Mouse (Mus musculus) MEL (cell line): ENCODE results near the gene Tatdn2. TPM values are rescaled to one million over a fixed set of nuclear protein-coding genes. Genes with fewer than 3 reads are reported as not detected.

Experiments
- DNase-seq: peaks from one replicate; pipeline ENCODE4 v3.0.0; 2011; ENCODE audit warnings: low read depth, low spot score
- H3K27ac ChIP-seq: 2 replicates; pipeline ENCODE4 v1.5.1; 2012; ENCODE audit warnings: low read depth, mild to moderate bottlenecking, control low read depth, low read length, moderate library complexity; ENCODE audit not compliant: control insufficient read depth
- H3K27me3 ChIP-seq, 2 experiments: fragments of 150-350 bp in 1 of 2; sonication (generic) in 1 of 2; 2 replicates each; pipeline ENCODE4 v1.6.1; 2012; ENCODE audit warnings: low read length in 2 of 2, mild to moderate bottlenecking in 2 of 2, improper control_type of control experiment in 1 of 2, moderate library complexity in 1 of 2; ENCODE audit not compliant: insufficient read depth in 2 of 2, control insufficient read depth in 1 of 2
- H3K36me3 ChIP-seq, 2 experiments: 2 replicates each; pipeline ENCODE4 v1.6.1; 2012 to 2014; ENCODE audit warnings: low read length in 2 of 2, improper control_type of control experiment in 1 of 2, inconsistent platforms in 1 of 2, mild to moderate bottlenecking in 1 of 2; ENCODE audit not compliant: insufficient read depth in 2 of 2, control insufficient read depth in 1 of 2
- H3K4me1 ChIP-seq, 2 experiments: fragments of 150-350 bp in 1 of 2; sonication (generic) in 1 of 2; 2 replicates each; pipeline ENCODE4 v1.6.1; 2012; ENCODE audit warnings: low read length in 2 of 2, improper control_type of control experiment in 1 of 2, mild to moderate bottlenecking in 1 of 2; ENCODE audit not compliant: insufficient read depth in 2 of 2, control insufficient read depth in 1 of 2
- H3K4me3 ChIP-seq, 2 experiments: fragments of 150-350 bp in 1 of 2; sonication (generic) in 1 of 2; 2 replicates each; pipeline ENCODE4 v1.5.1; 2012; ENCODE audit warnings: low read depth in 2 of 2, low read length in 2 of 2, mild to moderate bottlenecking in 2 of 2, moderate library complexity in 2 of 2, control low read depth in 1 of 2, improper control_type of control experiment in 1 of 2; ENCODE audit not compliant: control insufficient read depth in 1 of 2, insufficient read depth in 1 of 2
- H3K79me2 ChIP-seq: 2 replicates; pipeline ENCODE4 v1.6.1; 2012; ENCODE audit warnings: mild to moderate bottlenecking, low read length, moderate library complexity; ENCODE audit not compliant: control insufficient read depth, poor library complexity, insufficient read depth
- H3K9ac ChIP-seq: 2 replicates; pipeline ENCODE4 v1.6.1; 2012; ENCODE audit warnings: low read depth, mild to moderate bottlenecking, control low read depth, low read length, moderate library complexity; ENCODE audit not compliant: control insufficient read depth, poor library complexity, severe bottlenecking
- H3K9me3 ChIP-seq: fragments of 150-350 bp; sonication (generic); replicated peaks from 2 replicates; pipeline ENCODE4 v1.6.1; 2012; ENCODE audit warnings: mild to moderate bottlenecking, low read length, improper control_type of control experiment, moderate library complexity; ENCODE audit not compliant: insufficient read depth
- CHD1 ChIP-seq: IDR thresholded peaks from 2 replicates; pipeline ENCODE4 v1.6.1; 2012; ENCODE audit warnings: low read depth, mild to moderate bottlenecking, inconsistent platforms, low read length, improper control_type of control experiment
- CHD2 ChIP-seq: IDR thresholded peaks from 2 replicates; pipeline ENCODE4 v1.6.1; 2011; ENCODE audit warnings: low read length, improper control_type of control experiment
- EP300 ChIP-seq, 2 experiments: IDR thresholded peaks; 2 replicates each; pipeline ENCODE4 v1.6.1; 2011; ENCODE audit warnings: improper control_type of control experiment in 2 of 2, low read length in 2 of 2, low read depth in 1 of 2, mild to moderate bottlenecking in 1 of 2
- ETS1 ChIP-seq: IDR thresholded peaks from 2 replicates; pipeline ENCODE4 v1.6.1; 2012; ENCODE audit warnings: low read depth, mild to moderate bottlenecking, inconsistent platforms, low read length, improper control_type of control experiment, moderate library complexity
- GATA1 ChIP-seq: IDR thresholded peaks from 2 replicates; pipeline ENCODE4 v1.6.1; 2011; ENCODE audit warnings: low read depth, low read length, improper control_type of control experiment
- HCFC1 ChIP-seq: IDR thresholded peaks from 2 replicates; pipeline ENCODE4 v1.6.1; 2012; ENCODE audit warnings: low read depth, mild to moderate bottlenecking, inconsistent platforms, low read length, improper control_type of control experiment, moderate library complexity
- MAX ChIP-seq: IDR thresholded peaks from 2 replicates; pipeline ENCODE4 v1.6.1; 2011; ENCODE audit warnings: low read length, improper control_type of control experiment
- MXI1 ChIP-seq: IDR thresholded peaks from 2 replicates; pipeline ENCODE4 v1.6.1; 2011; ENCODE audit warnings: mild to moderate bottlenecking, low read depth, low read length, improper control_type of control experiment
- MYB ChIP-seq: IDR thresholded peaks from 2 replicates; pipeline ENCODE4 v1.6.1; 2011; ENCODE audit warnings: mild to moderate bottlenecking, low read depth, low read length, improper control_type of control experiment
- MYC ChIP-seq: IDR thresholded peaks from 2 replicates; pipeline ENCODE4 v1.6.1; 2011; ENCODE audit warnings: low read depth, mild to moderate bottlenecking, low read length, improper control_type of control experiment, moderate library complexity
- POLR2AphosphoS5 ChIP-seq: IDR thresholded peaks from 2 replicates; pipeline ENCODE4 v1.6.1; 2012; ENCODE audit warnings: low read depth, borderline replicate concordance, mild to moderate bottlenecking, inconsistent platforms, low read length, moderate library complexity, mixed read lengths
- RAD21 ChIP-seq: IDR thresholded peaks from 2 replicates; pipeline ENCODE4 v1.6.1; 2011; ENCODE audit warnings: mild to moderate bottlenecking, low read depth, low read length, improper control_type of control experiment
- RCOR1 ChIP-seq: IDR thresholded peaks from 2 replicates; pipeline ENCODE4 v1.6.1; 2012; ENCODE audit warnings: low read depth, mild to moderate bottlenecking, inconsistent platforms, low read length, improper control_type of control experiment
- SIN3A ChIP-seq: IDR thresholded peaks from 2 replicates; pipeline ENCODE4 v1.6.1; 2012; ENCODE audit warnings: low read length, improper control_type of control experiment, inconsistent platforms
- TAL1 ChIP-seq: IDR thresholded peaks from 2 replicates; pipeline ENCODE4 v1.6.1; 2012; ENCODE audit warnings: mild to moderate bottlenecking, inconsistent platforms, low read length, moderate library complexity, mixed read lengths
- USF2 ChIP-seq, 2 experiments: IDR thresholded peaks; 2 replicates each; pipeline ENCODE4 v1.6.1; 2011 to 2012; ENCODE audit warnings: improper control_type of control experiment in 2 of 2, low read length in 2 of 2, borderline replicate concordance in 1 of 2, inconsistent platforms in 1 of 2, low read depth in 1 of 2, mild to moderate bottlenecking in 1 of 2; ENCODE audit not compliant: insufficient read depth in 1 of 2
- ZC3H11A ChIP-seq: IDR thresholded peaks from 2 replicates; pipeline ENCODE4 v1.6.1; 2012; ENCODE audit warnings: low read depth, mild to moderate bottlenecking, inconsistent platforms, low read length, improper control_type of control experiment
- ZMIZ1 ChIP-seq: IDR thresholded peaks from 2 replicates; pipeline ENCODE4 v1.6.1; 2012; ENCODE audit warnings: low read depth, mild to moderate bottlenecking, inconsistent platforms, low read length, improper control_type of control experiment, moderate library complexity
- polyA plus RNA-seq, 2 experiments: library from polyadenylated mRNA; stranded (reverse) in 1 of 2; unstranded in 1 of 2; fragments of >175 nt in 1 of 2; fragments of >200 nt in 1 of 2; gene quantifications; 2 replicates each; pipeline versions ENCODE4 v1.2.1 to v1.2.4; 2012; ENCODE audit warnings: low replicate concordance in 2 of 2, low read depth in 1 of 2; ENCODE audit not compliant: insufficient read length in 2 of 2, insufficient read depth in 1 of 2, missing spikeins in 1 of 2
- total RNA-seq: library from RNA; depleted of rRNA; stranded (reverse); fragments of 300-350 nt; gene quantifications from 2 replicates; pipeline ENCODE4 v1.2.3, GENCODE M21; 2012

Tatdn2 gene
- total and polyA plus RNA-seq, 3 experiments = 102 to 136 (median 121) TPM

DNA sequence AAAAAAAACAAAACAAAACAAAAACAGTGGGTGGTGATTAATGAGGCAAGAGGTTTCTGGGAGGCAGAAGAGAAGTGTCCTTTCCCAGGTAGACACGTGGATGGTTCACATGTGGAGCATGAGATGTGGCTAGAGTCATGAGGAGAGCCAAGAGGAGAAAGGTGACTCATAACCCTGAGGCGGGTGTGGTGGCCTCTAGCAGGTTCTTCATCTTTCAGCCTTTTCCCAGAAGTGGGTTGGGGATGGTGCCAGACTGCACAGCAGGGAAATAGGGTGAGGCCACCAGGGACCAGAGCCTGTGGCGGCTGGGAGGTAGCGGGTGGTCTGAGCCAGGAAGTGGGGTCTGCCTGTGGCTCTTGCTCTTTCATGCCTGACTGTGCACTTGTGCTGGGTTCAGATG, 21.6 kb upstream of the Tatdn2 start:
- Histone ChIP-seq H3K4me3 (no peak overlapping the region), H3K4me1 (peaks cover 6 to 11% of the 10 kb centered on the region in 2 experiments; a peak in 2 of 4 replicates), H3K79me2 (no peaks in the 10 kb centered on the region), H3K27me3 (no peaks in the 10 kb centered on the region), H3K9me3 (no peaks in the 10 kb centered on the region), H3K9ac (no peak overlapping the region), H3K27ac (no peak overlapping the region), H3K36me3 (peaks cover 0 to 5% of the 10 kb centered on the region in 2 experiments; a peak in 2 of 4 replicates)
- TF ChIP-seq MYC = 0 out of 2 replicates have a peak, but pooled peaks have one; percentile 31
- no peak for TF ChIP-seq ZC3H11A
- TF ChIP-seq MAX = 0 out of 2 replicates have a peak, but pooled peaks have one; percentile 39
- peak; percentile 49 for DNase-seq

DNA sequence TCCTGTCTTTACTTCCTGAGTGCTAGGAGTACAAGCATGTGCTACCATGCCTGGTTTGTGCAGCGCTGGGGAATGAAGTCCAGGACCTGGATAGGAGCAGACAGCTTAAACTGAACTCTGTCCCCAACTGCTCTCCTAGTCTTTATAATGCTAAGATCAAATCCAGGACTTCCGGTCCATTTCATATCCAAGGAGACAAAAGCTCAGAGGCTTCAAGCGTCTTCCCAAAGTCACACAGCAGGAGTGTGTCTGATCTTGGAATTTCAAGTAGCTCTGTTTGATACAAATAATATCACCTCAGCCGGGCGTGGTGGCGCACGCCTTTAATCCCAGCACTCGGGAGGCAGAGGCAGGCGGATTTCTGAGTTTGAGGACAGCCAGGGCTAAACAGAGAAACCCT, 20.9 kb upstream of the Tatdn2 start:
- no peak overlapping the region for H3K9ac ChIP-seq
- peaks cover 0 to 5% of the 10 kb centered on the region in 2 experiments; a peak in 2 of 4 replicates for H3K36me3 ChIP-seq
- H3K4me3 ChIP-seq = no peak overlapping the region
- no peak for DNase-seq
- H3K4me1 ChIP-seq = peaks cover 8 to 13% of the 10 kb centered on the region in 2 experiments; a peak in 3 of 4 replicates
- H3K27me3 ChIP-seq = no peaks in the 10 kb centered on the region
- no peaks in the 10 kb centered on the region for H3K79me2 ChIP-seq
- TF ChIP-seq ZMIZ1 (no peak), EP300 (IDR thresholded peaks at IDR 0.05; ENCODE audit: low read depth in 1 of 2, low read length in 2 of 2) (no peak), POLR2AphosphoS5 (no peak), MXI1 (no peak), MYB (no peak), GATA1 (no peak), TAL1 (no peak), CHD1 (no peak), SIN3A (no peak), ETS1 (no peak), RCOR1 (no peak), USF2 (IDR thresholded peaks at IDR 0.05; ENCODE audit: borderline replicate concordance in 1 of 2, insufficient read depth in 1 of 2, low read depth in 1 of 2, low read length in 2 of 2) (no peak), HCFC1 (no peak), CHD2 (no peak), RAD21 (no peak), ZC3H11A (no peak)
- H3K27ac ChIP-seq = no peak overlapping the region
- no peaks in the 10 kb centered on the region for H3K9me3 ChIP-seq
